Mouse (Mus musculus) lung, adult 10 weeks (tissue): ENCODE results near the gene Ikzf5. TPM values are rescaled to one million over a fixed set of nuclear protein-coding genes. Genes with fewer than 3 reads are reported as not detected.

ENCODE experiments used
- polyA plus RNA-seq: library from polyadenylated mRNA; stranded (reverse); fragments of 350-450 nt; fragmentation: Illumina TruSeq; extraction: RNeasy Lipid Tissue Mini Kit (QIAGEN cat#74804); gene quantifications from one replicate; pipeline ENCODE4 v1.2.3, GENCODE M21; 2014; ENCODE audit warnings: low read depth, low replicate concordance; ENCODE audit not compliant: insufficient read depth

The Ikzf5 gene
- 8.0 TPM for polyA plus RNA-seq

GRCm38 (mm10) chr7:131410416-131411058 is at the start of gene Ikzf5, which contains the start of gene Acadsb:
Ikzf5 (minus strand) TSS chr7:131410521.
Acadsb (plus strand) TSS chr7:131410601.

GRCm38 (mm10) chr7:131370648-131371469 is 39.5 kb downstream of the Ikzf5 start, which contains the start of gene Pstk:
Pstk (plus strand) TSS chr7:131371141.

GRCm38 (mm10) chr7:131362615-131363300 is 47.6 kb downstream of the Ikzf5 start, which contains the start of gene 2310057M21Rik:
2310057M21Rik (minus strand) TSS chr7:131362759.

Other genes starting within 250 kb of the Ikzf5 start
- gene 5430419D17Rik, start 236.1 kb downstream of the Ikzf5 start, polyA plus RNA-seq = not detected
- not detected for gene Cuzd1, start 88.2 kb downstream of the Ikzf5 start, polyA plus RNA-seq
- gene Fam24b, start 81.0 kb downstream of the Ikzf5 start, polyA plus RNA-seq = not detected
- gene Fam24a, start 76.7 kb downstream of the Ikzf5 start, polyA plus RNA-seq = not detected
- gene 2310057M21Rik, start 47.8 kb downstream of the Ikzf5 start, polyA plus RNA-seq = 2.9 TPM
- gene Pstk, start 39.4 kb downstream of the Ikzf5 start, polyA plus RNA-seq = 24.8 TPM
- gene Acadsb, start 80 bp upstream of the Ikzf5 start, polyA plus RNA-seq = 59.7 TPM
- not detected for gene Hmx3, start 132.3 kb upstream of the Ikzf5 start, polyA plus RNA-seq
- not detected for gene Hmx2, start 138.3 kb upstream of the Ikzf5 start, polyA plus RNA-seq
- 52.3 TPM for gene Bub3, start 149.7 kb upstream of the Ikzf5 start, polyA plus RNA-seq